Mouse (Mus musculus) embryonic facial prominence, embryonic 14.5 days (tissue): ENCODE results near the gene Fam118b. TPM values are rescaled to one million over a fixed set of nuclear protein-coding genes. Genes with fewer than 3 reads are reported as not detected.

Experiments used
- ATAC-seq: fragments of 200-750 bp; cut with Nextera tagmentation; 2 replicates; pipeline ENCODE4 v1.8.0; 2017; ENCODE audit warnings: low read depth, moderate number of reproducible peaks, moderate TSS enrichment
- DNase-seq: peaks from one replicate; pipeline ENCODE4 v3.0.0-alpha.2; 2015; ENCODE audit warnings: low spot score
- H3K27ac ChIP-seq: fragments of 300-500 bp; sonication (generic); replicated peaks from 2 replicates; pipeline ENCODE4 v1.5.1; 2014; ENCODE audit warnings: low read depth, mild to moderate bottlenecking, low read length, moderate library complexity
- H3K27me3 ChIP-seq: fragments of 300-500 bp; sonication (generic); replicated peaks from 2 replicates; pipeline ENCODE4 v1.6.1; 2014; ENCODE audit warnings: low read length; ENCODE audit not compliant: control insufficient read depth, insufficient read depth
- H3K36me3 ChIP-seq: fragments of 300-500 bp; sonication (generic); 2 replicates; pipeline ENCODE4 v1.6.1; 2014; ENCODE audit warnings: low read length, mixed read lengths; ENCODE audit not compliant: control insufficient read depth, insufficient read depth
- H3K4me1 ChIP-seq: fragments of 300-500 bp; sonication (generic); 2 replicates; pipeline ENCODE4 v1.6.1; 2014; ENCODE audit warnings: antibody characterized with exemption, low read length; ENCODE audit not compliant: control insufficient read depth, insufficient read depth
- H3K4me2 ChIP-seq: fragments of 300-500 bp; sonication (generic); 2 replicates; pipeline ENCODE4 v1.6.1; 2014; ENCODE audit warnings: low read depth, mild to moderate bottlenecking, low read length, moderate library complexity, mixed read lengths
- H3K4me3 ChIP-seq: fragments of 300-500 bp; sonication (generic); 2 replicates; pipeline ENCODE4 v1.5.1; 2014; ENCODE audit warnings: low read depth, mild to moderate bottlenecking, low read length
- H3K9ac ChIP-seq: fragments of 300-500 bp; sonication (generic); 2 replicates; pipeline ENCODE4 v1.6.1; 2014; ENCODE audit warnings: low read depth, mild to moderate bottlenecking, low read length, moderate library complexity, mixed read lengths
- H3K9me3 ChIP-seq: fragments of 300-500 bp; sonication (generic); 2 replicates; pipeline ENCODE4 v1.6.1; 2016; ENCODE audit warnings: low read length; ENCODE audit not compliant: control insufficient read depth
- WGBS: fragments of 180-500 bp; shearing (Covaris S2); extraction: QIAGEN DNeasy Blood & Tissue Kit; methylation state at CpG from one replicate; pipeline ENCODE4 v1.1.7; 2014; 5-methylcytosine and 5-hydroxymethylcytosine counted together
- polyA plus RNA-seq: library from polyadenylated mRNA; unstranded; fragments of >200 nt; fragmentation: Nextera tagmentation; extraction: Ambion mirVana; gene quantifications from 2 replicates; pipeline ENCODE4 v1.2.1, GENCODE M21; 2014

Gene Fam118b
- polyA plus RNA-seq, 1 experiment from 2014 or later, result 37.3 TPM

GRCm38 (mm10) chr9:35297791-35298190 is 30.2 kb upstream of the Fam118b start:
- no peak overlapping the region for H3K4me3 ChIP-seq
- H3K27ac ChIP-seq, result no peak overlapping the region
- H3K4me2 ChIP-seq, result no peak overlapping the region
- H3K9ac ChIP-seq, result no peak overlapping the region
- no peaks in the 10 kb centered on the region for H3K36me3 ChIP-seq
- H3K27me3 ChIP-seq, result no peaks in the 10 kb centered on the region
- no peak for DNase-seq
- no peak for ATAC-seq
- peaks cover 7% of the 10 kb centered on the region; the same call in 1 of the 2 replicates for H3K9me3 ChIP-seq
- peaks cover 2% of the 10 kb centered on the region; the same call in 1 of the 2 replicates for H3K4me1 ChIP-seq

GRCm38 (mm10) chr9:35293465-35293864 is 25.9 kb upstream of the Fam118b start:
- H3K4me1 ChIP-seq, result peaks cover 5% of the 10 kb centered on the region; the same call in 1 of the 2 replicates
- H3K36me3 ChIP-seq, result no peaks in the 10 kb centered on the region
- ATAC-seq (no peak), DNase-seq (no peak)
- peaks cover 7% of the 10 kb centered on the region; the same call in 1 of the 2 replicates for H3K9me3 ChIP-seq
- H3K9ac ChIP-seq, result no peak overlapping the region
- no peak overlapping the region for H3K4me3 ChIP-seq
- H3K27ac ChIP-seq, result no peak overlapping the region
- H3K4me2 ChIP-seq, result no peak overlapping the region
- H3K27me3 ChIP-seq, result no peaks in the 10 kb centered on the region
- 76% methylated on average over 5 of the region's 5 CpGs for WGBS

- no peak overlapping the region for H3K4me3 ChIP-seq
- H3K4me2 ChIP-seq, result no peak overlapping the region
- no peak overlapping the region for H3K9ac ChIP-seq
- H3K27me3 ChIP-seq, result no peaks in the 10 kb centered on the region
- ATAC-seq, result no peak
- DNase-seq, result no peak
- no peak overlapping the region for H3K27ac ChIP-seq
- 69% methylated on average over 4 of the region's 4 CpGs for WGBS
- H3K36me3 ChIP-seq, result no peaks in the 10 kb centered on the region
- no peaks in the 10 kb centered on the region for H3K9me3 ChIP-seq
- H3K4me1 ChIP-seq, result peaks cover 5% of the 10 kb centered on the region; the same call in 1 of the 2 replicates
These were observed 23.3 kb upstream of the Fam118b start for GRCm38 (mm10) chr9:35290916-35291315.

DNA sequence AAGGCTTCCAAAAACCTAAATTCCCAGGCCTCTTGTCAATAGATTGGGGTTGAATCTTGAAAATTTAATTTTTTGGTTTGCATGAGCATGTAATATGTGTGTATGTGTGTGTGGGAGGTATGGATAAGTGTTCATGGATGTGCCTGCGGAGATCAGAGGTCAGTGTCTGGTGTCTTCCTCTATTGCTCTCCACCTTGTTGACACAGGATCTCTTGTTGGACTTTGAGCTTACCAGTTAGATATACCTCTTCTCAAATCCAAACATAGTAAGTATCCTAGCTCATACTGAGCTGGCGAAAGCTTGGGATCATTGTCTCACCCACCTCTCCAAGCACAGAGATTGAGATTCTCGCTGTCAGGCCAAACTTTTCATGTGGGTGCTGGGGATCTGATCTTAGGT is 22.8 kb upstream of the Fam118b start:
- 95% methylated on average over 3 of the region's 3 CpGs for WGBS
- no peaks in the 10 kb centered on the region for H3K9me3 ChIP-seq
- peaks cover 5% of the 10 kb centered on the region; the same call in 1 of the 2 replicates for H3K4me1 ChIP-seq
- H3K36me3 ChIP-seq, result no peaks in the 10 kb centered on the region
- no peak overlapping the region for H3K4me2 ChIP-seq
- no peak overlapping the region for H3K9ac ChIP-seq
- DNase-seq (no peak), ATAC-seq (no peak)
- no peaks in the 10 kb centered on the region for H3K27me3 ChIP-seq
- H3K27ac ChIP-seq, result no peak overlapping the region
- H3K4me3 ChIP-seq, result no peak overlapping the region

- ATAC-seq (no peak), DNase-seq (no peak)
- Histone ChIP-seq H3K36me3 (no peaks in the 10 kb centered on the region), H3K4me3 (no peak overlapping the region), H3K9me3 (no peaks in the 10 kb centered on the region), H3K27ac (no peak overlapping the region), H3K4me1 (peaks cover 5% of the 10 kb centered on the region; the same call in 1 of the 2 replicates), H3K27me3 (no peaks in the 10 kb centered on the region), H3K4me2 (no peak overlapping the region), H3K9ac (no peak overlapping the region)
- WGBS, result 37% methylated on average over 7 of the region's 7 CpGs
These were observed 22.4 kb upstream of the Fam118b start for GRCm38 (mm10) chr9:35289992-35290391.

- H3K9me3 ChIP-seq, result no peaks in the 10 kb centered on the region
- no peaks in the 10 kb centered on the region for H3K27me3 ChIP-seq
- H3K4me3 ChIP-seq, result no peak overlapping the region
- 0 out of 2 replicates have a peak, but pooled peaks cover 6% of the 10 kb centered on the region for H3K4me1 ChIP-seq
- no peak overlapping the region for H3K4me2 ChIP-seq
- 78% methylated on average over 3 of the region's 3 CpGs for WGBS
- ATAC-seq, result no peak
- DNase-seq, result no peak
- no peak overlapping the region for H3K9ac ChIP-seq
- H3K27ac ChIP-seq, result no peak overlapping the region
- no peaks in the 10 kb centered on the region for H3K36me3 ChIP-seq
These were observed 18.7 kb upstream of the Fam118b start for GRCm38 (mm10) chr9:35286351-35286750.

DNA sequence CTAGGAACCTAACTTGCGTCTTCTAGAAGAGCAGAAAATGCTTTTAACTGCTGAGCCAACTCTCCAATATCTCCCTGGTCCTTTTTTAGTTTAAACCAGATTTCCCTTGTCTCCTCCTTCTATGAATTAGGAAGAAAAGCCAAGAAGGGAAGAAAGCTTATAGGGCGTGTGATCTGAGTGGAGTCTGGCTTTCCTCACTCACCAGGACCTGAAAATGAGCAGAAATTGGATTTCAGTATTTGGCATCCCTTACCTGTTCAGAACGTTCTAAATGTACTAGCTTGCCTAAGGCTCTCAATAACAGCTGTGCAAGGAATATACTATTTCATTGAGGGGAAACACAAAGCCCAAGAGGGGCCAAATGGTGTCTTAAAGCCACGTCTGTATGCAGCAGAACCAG is 16.7 kb upstream of the Fam118b start:
- Histone ChIP-seq H3K36me3 (no peaks in the 10 kb centered on the region), H3K27ac (no peak overlapping the region), H3K27me3 (no peaks in the 10 kb centered on the region), H3K4me2 (no peak overlapping the region), H3K4me1 (0 out of 2 replicates have a peak, but pooled peaks cover 6% of the 10 kb centered on the region), H3K9ac (no peak overlapping the region), H3K9me3 (no peaks in the 10 kb centered on the region), H3K4me3 (no peak overlapping the region)
- WGBS, result 55% methylated on average over 4 of the region's 4 CpGs
- ATAC-seq (peak; percentile 62; the same call in 1 of the 2 replicates), DNase-seq (peak; percentile 59)

DNA sequence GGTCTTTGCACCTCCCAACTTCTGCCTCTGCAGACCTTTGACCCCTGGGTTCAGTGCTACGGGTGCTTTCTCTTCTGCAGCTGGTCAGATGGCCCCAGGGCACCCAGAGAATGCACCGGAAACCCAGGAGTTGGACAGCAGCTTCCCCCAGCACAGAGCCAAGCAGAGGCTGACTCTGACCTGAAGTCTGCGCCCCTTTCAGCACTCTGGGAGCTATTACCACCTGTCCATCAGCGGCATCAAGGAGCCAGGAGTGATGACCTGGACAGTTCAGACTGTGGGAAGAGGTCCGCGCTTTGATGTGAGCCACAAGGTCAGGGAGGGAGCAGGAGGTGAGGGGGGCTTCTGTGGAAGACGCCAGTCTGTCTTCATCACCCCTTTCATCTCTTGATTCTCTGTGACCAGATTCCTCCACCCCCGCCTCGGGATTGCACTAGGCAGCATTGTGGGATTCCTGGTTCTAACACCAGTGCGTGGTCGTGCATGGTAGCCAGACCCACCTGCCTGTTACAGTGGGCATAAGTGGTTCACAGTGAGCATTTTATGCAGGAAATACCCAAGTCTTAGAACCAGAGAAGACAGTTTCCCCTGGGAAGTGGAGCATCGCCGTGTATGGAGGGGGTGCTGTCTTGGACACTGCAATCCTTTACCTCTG is 15.9 kb upstream of the Fam118b start:
- WGBS, result 38% methylated on average over 13 of the region's 13 CpGs
- no peak overlapping the region for H3K9ac ChIP-seq
- H3K4me2 ChIP-seq, result no peak overlapping the region
- H3K27me3 ChIP-seq, result no peaks in the 10 kb centered on the region
- H3K4me3 ChIP-seq, result no peak overlapping the region
- 0 out of 2 replicates have a peak, but pooled peaks cover 6% of the 10 kb centered on the region for H3K4me1 ChIP-seq
- H3K36me3 ChIP-seq, result peaks cover 5% of the 10 kb centered on the region; the same call in 1 of the 2 replicates
- DNase-seq (no peak), ATAC-seq (peak; percentile 10; the same call in 1 of the 2 replicates)
- H3K27ac ChIP-seq, result no peak overlapping the region
- no peaks in the 10 kb centered on the region for H3K9me3 ChIP-seq

GRCm38 (mm10) chr9:35282851-35283200 is 15.2 kb upstream of the Fam118b start:
- no peak for DNase-seq
- Histone ChIP-seq H3K27ac (0 out of 2 replicates have a peak overlapping the region, but pooled peaks have one; percentile 2), H3K4me3 (no peak overlapping the region), H3K9ac (no peak overlapping the region), H3K36me3 (peaks cover 8% of the 10 kb centered on the region; the same call in 1 of the 2 replicates), H3K9me3 (no peaks in the 10 kb centered on the region), H3K4me2 (no peak overlapping the region), H3K27me3 (no peaks in the 10 kb centered on the region), H3K4me1 (0 out of 2 replicates have a peak, but pooled peaks cover 6% of the 10 kb centered on the region)
- ATAC-seq, result no peak
- whole genome bisulfite sequencing, result 33% methylated on average over 5 of the region's 5 CpGs
